Mouse (Mus musculus): ENCODE data around the gene Plekhm1. TPM values are rescaled to one million over a fixed set of nuclear protein-coding genes. Genes with fewer than 3 reads are reported as not detected.
A peak's percentile ranks its signal among the peaks of the same experiment; 100 is the strongest.

Plekhm1 gene
- polyA plus RNA-seq, 1 experiment from 2014 or later = 7.6 TPM

- ATAC-seq (ENCODE audit: low FRiP score) (no peak), DNase-seq (ENCODE audit: low spot score, missing footprints) (no peak)
- 2% methylated on average over 17 of the region's 25 CpGs for WGBS
- Histone ChIP-seq H3K4me1 (ENCODE audit: control insufficient read depth, insufficient read depth, low read length) (peaks cover 20% of the 10 kb centered on the region), H3K9me3 (ENCODE audit: control insufficient read depth, low read length) (no peaks in the 10 kb centered on the region), H3K27me3 (ENCODE audit: control insufficient read depth, insufficient read depth, low read length) (peaks cover 56% of the 10 kb centered on the region), H3K9ac (ENCODE audit: low read length) (no peak overlapping the region), H3K36me3 (ENCODE audit: control insufficient read depth, insufficient read depth, low read length) (no peaks in the 10 kb centered on the region), H3K27ac (ENCODE audit: low read depth, low read length) (no peak overlapping the region), H3K4me2 (0 out of 2 replicates have a peak overlapping the region, but pooled peaks have one; percentile 6), H3K4me3 (ENCODE audit: low read depth, low read length) (0 out of 2 replicates have a peak overlapping the region, but pooled peaks have one; percentile 4)
Measured at GRCm38 (mm10) chr11:103361396-103362053, 51.0 kb downstream of the Plekhm1 start.

DNA sequence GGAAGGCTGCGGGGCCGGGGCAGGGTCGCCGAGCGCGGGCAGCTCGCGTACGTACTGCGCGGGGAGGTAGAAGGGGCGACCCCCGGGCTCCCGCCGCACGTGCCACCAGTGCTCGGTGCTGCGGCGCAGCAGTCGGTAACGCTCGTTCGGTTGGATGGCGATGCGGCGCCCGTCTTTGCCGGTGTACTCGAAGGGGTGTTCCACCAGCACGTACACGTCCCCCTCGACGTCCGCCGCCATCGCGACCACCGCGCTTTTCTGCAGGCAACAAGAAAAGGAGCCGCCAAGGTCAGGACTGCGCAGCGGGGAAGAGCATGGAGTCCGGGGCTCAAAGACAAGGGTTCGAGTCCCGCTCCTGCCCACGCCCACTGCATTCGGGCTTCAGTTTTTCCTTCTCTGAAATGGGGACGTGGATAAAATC, 51.8 kb downstream of the Plekhm1 start:
- H3K36me3 ChIP-seq (ENCODE audit: control insufficient read depth, insufficient read depth, low read length) = no peaks in the 10 kb centered on the region
- peak overlapping the region; percentile 41 for H3K4me3 ChIP-seq (ENCODE audit: low read depth, low read length)
- ATAC-seq (ENCODE audit: low FRiP score) = peak; percentile 43
- peaks cover 25% of the 10 kb centered on the region for H3K4me1 ChIP-seq (ENCODE audit: control insufficient read depth, insufficient read depth, low read length)
- peak overlapping the region; percentile 61 for H3K4me2 ChIP-seq
- DNase-seq (ENCODE audit: low spot score, missing footprints) = peak; percentile 90
- WGBS = 3% methylated on average over 46 of the region's 48 CpGs
- H3K27ac ChIP-seq (ENCODE audit: low read depth, low read length) = no peak overlapping the region
- peak overlapping the region; percentile 57 for H3K9ac ChIP-seq (ENCODE audit: low read length)
- peaks cover 56% of the 10 kb centered on the region for H3K27me3 ChIP-seq (ENCODE audit: control insufficient read depth, insufficient read depth, low read length)
- no peaks in the 10 kb centered on the region for H3K9me3 ChIP-seq (ENCODE audit: control insufficient read depth, low read length)

GRCm38 (mm10) chr11:103359841-103360641, 52.4 kb downstream of the Plekhm1 start:
- H3K9ac ChIP-seq (ENCODE audit: low read length) = peak overlapping the region; percentile 57
- peak overlapping the region; percentile 41 for H3K4me3 ChIP-seq (ENCODE audit: low read depth, low read length)
- peaks cover 56% of the 10 kb centered on the region for H3K27me3 ChIP-seq (ENCODE audit: control insufficient read depth, insufficient read depth, low read length)
- 2% methylated on average over 56 of the region's 60 CpGs for WGBS
- ATAC-seq (ENCODE audit: low FRiP score) (peak; percentile 69), DNase-seq (ENCODE audit: low spot score, missing footprints) (peak; percentile 98)
- peak overlapping the region; percentile 61 for H3K4me2 ChIP-seq
- no peaks in the 10 kb centered on the region for H3K9me3 ChIP-seq (ENCODE audit: control insufficient read depth, low read length)
- H3K36me3 ChIP-seq (ENCODE audit: control insufficient read depth, insufficient read depth, low read length) = no peaks in the 10 kb centered on the region
- H3K4me1 ChIP-seq (ENCODE audit: control insufficient read depth, insufficient read depth, low read length) = peaks cover 25% of the 10 kb centered on the region
- H3K27ac ChIP-seq (ENCODE audit: low read depth, low read length) = no peak overlapping the region

GRCm38 (mm10) chr11:103359122-103359521, 53.4 kb downstream of the Plekhm1 start:
- no peak overlapping the region for H3K4me3 ChIP-seq (ENCODE audit: low read depth, low read length)
- ATAC-seq (ENCODE audit: low FRiP score) (peak; percentile 56), DNase-seq (ENCODE audit: low spot score, missing footprints) (peak; percentile 97)
- H3K27ac ChIP-seq (ENCODE audit: low read depth, low read length) = no peak overlapping the region
- peak overlapping the region; percentile 14 for H3K4me2 ChIP-seq
- H3K9me3 ChIP-seq (ENCODE audit: control insufficient read depth, low read length) = no peaks in the 10 kb centered on the region
- H3K4me1 ChIP-seq (ENCODE audit: control insufficient read depth, insufficient read depth, low read length) = peaks cover 25% of the 10 kb centered on the region
- under 1% methylated on average over 22 of the region's 22 CpGs for WGBS
- H3K27me3 ChIP-seq (ENCODE audit: control insufficient read depth, insufficient read depth, low read length) = peaks cover 52% of the 10 kb centered on the region
- no peak overlapping the region for H3K9ac ChIP-seq (ENCODE audit: low read length)
- no peaks in the 10 kb centered on the region for H3K36me3 ChIP-seq (ENCODE audit: control insufficient read depth, insufficient read depth, low read length)

DNA sequence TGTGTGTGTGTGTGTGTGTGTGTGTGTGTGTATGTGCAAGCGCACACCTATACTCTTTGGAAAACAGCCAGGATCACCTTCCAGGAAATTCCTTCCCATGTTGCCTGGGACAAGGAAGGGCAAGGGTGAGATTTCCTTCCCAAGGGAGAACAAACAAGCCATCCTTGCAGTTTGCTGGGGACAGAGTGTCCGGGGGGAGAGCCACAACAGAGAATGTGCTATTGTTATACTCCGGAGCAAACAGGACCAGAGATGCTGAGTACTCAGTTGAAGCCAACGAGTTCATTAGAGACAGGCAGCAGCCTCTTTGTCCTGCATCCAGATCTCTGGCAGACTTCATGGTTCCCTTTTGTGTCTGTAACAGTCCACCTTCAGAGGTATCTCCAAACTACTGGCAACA, 54.2 kb downstream of the Plekhm1 start:
- H3K4me3 ChIP-seq (ENCODE audit: low read depth, low read length) = no peak overlapping the region
- no peaks in the 10 kb centered on the region for H3K9me3 ChIP-seq (ENCODE audit: control insufficient read depth, low read length)
- H3K36me3 ChIP-seq (ENCODE audit: control insufficient read depth, insufficient read depth, low read length) = no peaks in the 10 kb centered on the region
- H3K27me3 ChIP-seq (ENCODE audit: control insufficient read depth, insufficient read depth, low read length) = peaks cover 44% of the 10 kb centered on the region
- no peak for ATAC-seq (ENCODE audit: low FRiP score)
- no peak overlapping the region for H3K4me2 ChIP-seq
- no peak for DNase-seq (ENCODE audit: low spot score, missing footprints)
- WGBS = 67% methylated on average over 4 of the region's 4 CpGs
- H3K9ac ChIP-seq (ENCODE audit: low read length) = no peak overlapping the region
- peaks cover 24% of the 10 kb centered on the region for H3K4me1 ChIP-seq (ENCODE audit: control insufficient read depth, insufficient read depth, low read length)
- H3K27ac ChIP-seq (ENCODE audit: low read depth, low read length) = no peak overlapping the region

DNA sequence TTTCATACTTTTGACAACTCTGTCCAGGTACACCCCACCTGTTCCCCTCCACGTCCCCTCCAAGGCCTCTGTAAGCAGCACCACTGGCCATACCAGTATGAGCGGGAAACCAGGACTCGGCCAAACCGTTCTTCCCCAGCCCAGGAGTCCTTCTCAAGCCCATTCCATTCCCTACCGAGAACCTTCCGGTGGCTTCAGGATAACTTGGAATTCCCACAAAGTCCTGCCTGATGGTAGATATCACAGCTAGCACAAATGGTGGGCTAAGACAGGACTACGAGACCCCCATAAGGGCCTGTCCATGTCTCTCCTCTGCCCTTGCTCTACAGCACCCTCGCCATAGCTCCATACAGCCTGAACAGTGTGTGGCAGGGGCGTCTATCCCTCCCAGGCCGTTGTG, 54.8 kb downstream of the Plekhm1 start:
- Histone ChIP-seq H3K27me3 (ENCODE audit: control insufficient read depth, insufficient read depth, low read length) (peaks cover 38% of the 10 kb centered on the region), H3K4me1 (ENCODE audit: control insufficient read depth, insufficient read depth, low read length) (peaks cover 18% of the 10 kb centered on the region), H3K4me2 (no peak overlapping the region), H3K4me3 (ENCODE audit: low read depth, low read length) (no peak overlapping the region), H3K9ac (ENCODE audit: low read length) (no peak overlapping the region), H3K36me3 (ENCODE audit: control insufficient read depth, insufficient read depth, low read length) (no peaks in the 10 kb centered on the region), H3K9me3 (ENCODE audit: control insufficient read depth, low read length) (0 out of 2 replicates have a peak, but pooled peaks cover 1% of the 10 kb centered on the region), H3K27ac (ENCODE audit: low read depth, low read length) (no peak overlapping the region)
- no peak for ATAC-seq (ENCODE audit: low FRiP score)
- no peak for DNase-seq (ENCODE audit: low spot score, missing footprints)
- 88% methylated on average over 10 of the region's 10 CpGs for WGBS

GRCm38 (mm10) chr11:103356938-103357670, 55.4 kb downstream of the Plekhm1 start:
- H3K27ac ChIP-seq (ENCODE audit: low read depth, low read length) = no peak overlapping the region
- no peak overlapping the region for H3K9ac ChIP-seq (ENCODE audit: low read length)
- 84% methylated on average over 16 of the region's 16 CpGs for WGBS
- DNase-seq (ENCODE audit: low spot score, missing footprints) = no peak
- H3K4me2 ChIP-seq = no peak overlapping the region
- 0 out of 2 replicates have a peak, but pooled peaks cover 3% of the 10 kb centered on the region for H3K9me3 ChIP-seq (ENCODE audit: control insufficient read depth, low read length)
- ATAC-seq (ENCODE audit: low FRiP score) = no peak
- peaks cover 32% of the 10 kb centered on the region for H3K27me3 ChIP-seq (ENCODE audit: control insufficient read depth, insufficient read depth, low read length)
- no peaks in the 10 kb centered on the region for H3K36me3 ChIP-seq (ENCODE audit: control insufficient read depth, insufficient read depth, low read length)
- H3K4me1 ChIP-seq (ENCODE audit: control insufficient read depth, insufficient read depth, low read length) = peaks cover 13% of the 10 kb centered on the region
- no peak overlapping the region for H3K4me3 ChIP-seq (ENCODE audit: low read depth, low read length)

GRCm38 (mm10) chr11:103356032-103356571, 56.4 kb downstream of the Plekhm1 start:
- H3K36me3 ChIP-seq (ENCODE audit: control insufficient read depth, insufficient read depth, low read length) = no peaks in the 10 kb centered on the region
- WGBS = 27% methylated on average over 10 of the region's 11 CpGs
- peaks cover 11% of the 10 kb centered on the region for H3K4me1 ChIP-seq (ENCODE audit: control insufficient read depth, insufficient read depth, low read length)
- H3K27me3 ChIP-seq (ENCODE audit: control insufficient read depth, insufficient read depth, low read length) = peaks cover 22% of the 10 kb centered on the region
- H3K4me3 ChIP-seq (ENCODE audit: low read depth, low read length) = no peak overlapping the region
- no peak overlapping the region for H3K9ac ChIP-seq (ENCODE audit: low read length)
- ATAC-seq (ENCODE audit: low FRiP score) (no peak), DNase-seq (ENCODE audit: low spot score, missing footprints) (no peak)
- 0 out of 2 replicates have a peak, but pooled peaks cover 3% of the 10 kb centered on the region for H3K9me3 ChIP-seq (ENCODE audit: control insufficient read depth, low read length)
- no peak overlapping the region for H3K4me2 ChIP-seq
- no peak overlapping the region for H3K27ac ChIP-seq (ENCODE audit: low read depth, low read length)

Data from midbrain, embryonic 11.5 days (tissue).